Mouse (Mus musculus) thymus, postnatal 0 days (tissue): ENCODE results near the gene Samd9l. TPM values are rescaled to one million over a fixed set of nuclear protein-coding genes. Genes with fewer than 3 reads are reported as not detected.
"Not testable (repeated sequence)": the region's sequence is repeated elsewhere in the genome, so short reads cannot be mapped to it uniquely, and the experiment has no call there.

Source experiments
- DNase-seq: peaks from one replicate; pipeline ENCODE4 v3.0.0-alpha.2; 2015; ENCODE audit warnings: low spot score
- polyA plus RNA-seq: library from polyadenylated mRNA; unstranded; fragments of >200 nt; fragmentation: Nextera tagmentation; extraction: Ambion mirVana; gene quantifications from 2 replicates; pipeline ENCODE4 v1.2.1, GENCODE M21; 2015

Samd9l gene
- polyA plus RNA-seq: 8.5 and 9.9 TPM in 2 replicates

DNA sequence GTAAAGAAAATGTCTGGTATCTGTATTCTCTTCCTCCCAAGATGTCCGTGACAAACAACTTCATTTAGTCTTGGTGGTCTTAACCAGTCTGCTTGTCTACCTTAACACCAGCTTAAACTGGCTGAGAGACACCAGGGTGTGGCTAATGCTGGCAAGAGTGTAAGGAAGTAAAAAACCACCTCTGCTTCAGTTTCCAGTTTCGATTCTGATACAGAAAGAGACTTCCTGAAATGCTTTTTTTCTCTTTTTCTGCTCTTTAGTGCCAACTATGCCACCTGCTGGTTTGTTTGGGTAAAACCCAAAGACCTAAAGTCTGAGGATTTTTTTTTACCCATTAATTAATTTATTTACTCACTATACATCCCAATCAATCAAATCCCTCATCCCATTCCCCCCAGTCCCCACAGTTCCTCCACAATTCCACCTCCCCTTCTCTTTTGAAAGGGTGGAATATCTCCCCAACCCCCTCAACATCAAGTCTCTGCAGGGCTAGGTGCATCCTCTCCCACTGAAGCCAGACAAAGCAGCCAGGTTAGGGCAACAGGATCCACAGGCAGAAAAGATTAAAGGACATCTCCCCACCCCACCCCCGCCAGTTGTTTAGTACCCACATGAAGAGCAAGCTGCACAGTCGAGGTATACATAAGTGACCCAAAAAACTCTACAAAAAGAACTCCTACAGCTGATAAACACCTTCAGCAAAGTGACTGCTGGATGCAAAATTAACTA lies at the start of gene Samd9l:
TSS of gene Samd9l (minus strand) at position 233 of the 729 bp plus-strand sequence.
- DNase-seq: peak; percentile 73

DNA sequence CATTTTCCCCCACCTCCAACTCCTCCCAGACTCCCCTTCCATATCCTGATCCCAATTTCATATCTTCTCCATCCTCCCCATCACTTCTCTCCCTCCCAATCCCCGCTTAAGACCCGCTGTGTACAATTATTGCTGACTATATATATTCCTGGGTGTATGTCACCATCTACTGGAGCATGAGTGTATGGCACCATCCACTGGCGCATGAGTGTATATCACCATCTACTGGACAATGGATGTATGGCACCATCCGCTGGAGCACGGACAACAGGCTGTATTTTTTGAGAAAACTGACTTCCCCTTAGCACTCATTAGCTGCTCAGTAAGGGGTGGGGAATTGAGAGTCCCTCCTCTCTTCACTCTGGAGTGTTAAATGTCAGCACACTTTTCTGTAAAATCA lies 48.0 kb upstream of the Samd9l start:
- DNase-seq: peak; percentile 73

DNA sequence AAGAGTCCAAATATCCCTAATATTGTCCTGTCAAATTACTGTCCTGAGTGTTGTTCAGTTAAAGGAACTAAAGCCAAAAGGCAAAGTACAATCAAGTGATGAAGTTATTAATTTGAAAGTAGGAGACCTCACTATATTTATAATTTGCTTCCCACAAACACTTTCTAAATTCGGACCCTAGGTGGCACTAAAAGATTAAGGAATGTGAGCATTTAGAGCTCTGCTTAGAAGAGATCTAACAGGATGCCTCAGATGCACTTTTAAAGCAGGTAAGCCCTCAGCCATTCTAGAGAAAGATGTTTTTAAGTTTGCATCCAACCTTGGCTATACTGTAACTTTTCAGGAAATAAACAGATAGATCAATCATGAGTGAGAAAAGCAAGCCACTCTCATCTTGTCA lies 44.5 kb upstream of the Samd9l start:
- no peak for DNase-seq

DNA sequence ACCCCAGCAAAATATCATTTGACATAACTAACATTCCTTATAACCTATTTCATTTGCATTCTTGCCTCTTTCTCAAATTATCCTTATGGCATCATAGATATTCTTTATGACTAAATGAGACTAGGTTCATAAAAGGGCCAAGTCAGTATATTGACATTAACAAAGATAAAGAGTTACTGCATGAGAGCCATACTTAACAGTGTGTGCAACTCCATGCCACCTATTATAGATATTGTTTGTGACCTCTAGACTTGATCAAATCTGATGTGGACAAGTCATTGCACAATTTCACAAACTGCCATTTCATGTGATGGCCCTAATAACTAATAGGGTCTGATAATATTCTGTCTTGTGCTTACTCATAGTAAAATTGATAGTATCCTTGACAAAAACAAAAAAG lies 36.7 kb upstream of the Samd9l start:
- DNase-seq: no peak

DNA sequence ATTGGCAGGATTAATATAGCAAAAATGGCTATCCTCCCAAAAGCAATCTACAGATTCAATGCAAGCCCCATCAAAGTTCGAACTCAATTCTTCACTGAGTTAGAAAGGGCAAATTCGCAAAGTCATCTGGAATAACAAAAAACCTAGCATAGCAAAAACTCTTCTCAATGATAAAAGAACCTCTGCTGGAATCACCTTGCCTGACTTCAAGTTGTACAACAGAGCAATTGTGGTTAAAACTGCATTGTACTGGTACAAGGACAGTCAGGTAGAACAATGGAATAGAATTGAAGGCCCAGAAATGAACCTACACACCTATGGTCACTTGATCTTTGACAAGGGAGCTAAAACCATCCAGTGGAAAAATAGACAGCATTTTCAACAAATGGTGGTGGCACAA lies 31.6 kb upstream of the Samd9l start:
- DNase-seq: not testable (repeated sequence)

DNA sequence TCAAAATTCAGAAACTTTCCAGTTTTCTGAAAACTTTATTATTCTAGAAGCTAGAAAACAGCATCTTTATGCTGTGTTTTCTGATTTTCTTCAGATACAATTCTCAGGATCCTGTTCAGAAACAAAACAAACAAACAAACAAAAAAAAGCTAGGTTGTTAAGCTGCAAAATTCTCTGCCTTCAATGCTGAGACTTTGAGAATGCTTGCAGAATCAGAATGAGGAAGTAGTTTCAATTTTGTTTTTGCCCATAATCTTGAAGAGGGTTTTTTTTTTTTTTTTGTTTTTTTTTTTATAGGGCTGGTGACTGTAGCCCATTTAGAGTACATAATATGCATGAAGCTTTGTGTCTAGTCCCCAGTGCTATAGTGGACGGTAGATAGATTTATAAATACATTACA lies 27.7 kb upstream of the Samd9l start:
- no peak for DNase-seq

DNA sequence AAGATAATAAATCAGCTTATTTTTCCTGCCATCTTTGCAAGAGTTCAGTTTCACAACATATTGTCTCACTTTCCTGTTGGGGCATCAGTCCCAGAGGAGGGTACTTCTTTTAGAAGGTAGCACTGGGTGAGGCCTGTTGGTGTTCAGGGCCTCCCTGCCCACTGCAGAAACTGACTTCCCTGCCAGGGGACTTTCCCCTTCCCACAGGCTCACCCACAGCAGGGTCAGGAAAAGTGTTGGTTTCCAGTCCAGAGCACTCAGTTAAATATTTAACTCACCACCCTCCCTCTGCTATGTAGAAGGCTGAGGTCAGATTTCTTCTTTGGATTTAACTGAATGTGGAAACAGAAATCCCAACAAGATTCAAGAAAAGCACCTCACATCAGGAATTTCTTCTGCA lies 26.0 kb upstream of the Samd9l start:
- not testable (repeated sequence) for DNase-seq

DNA sequence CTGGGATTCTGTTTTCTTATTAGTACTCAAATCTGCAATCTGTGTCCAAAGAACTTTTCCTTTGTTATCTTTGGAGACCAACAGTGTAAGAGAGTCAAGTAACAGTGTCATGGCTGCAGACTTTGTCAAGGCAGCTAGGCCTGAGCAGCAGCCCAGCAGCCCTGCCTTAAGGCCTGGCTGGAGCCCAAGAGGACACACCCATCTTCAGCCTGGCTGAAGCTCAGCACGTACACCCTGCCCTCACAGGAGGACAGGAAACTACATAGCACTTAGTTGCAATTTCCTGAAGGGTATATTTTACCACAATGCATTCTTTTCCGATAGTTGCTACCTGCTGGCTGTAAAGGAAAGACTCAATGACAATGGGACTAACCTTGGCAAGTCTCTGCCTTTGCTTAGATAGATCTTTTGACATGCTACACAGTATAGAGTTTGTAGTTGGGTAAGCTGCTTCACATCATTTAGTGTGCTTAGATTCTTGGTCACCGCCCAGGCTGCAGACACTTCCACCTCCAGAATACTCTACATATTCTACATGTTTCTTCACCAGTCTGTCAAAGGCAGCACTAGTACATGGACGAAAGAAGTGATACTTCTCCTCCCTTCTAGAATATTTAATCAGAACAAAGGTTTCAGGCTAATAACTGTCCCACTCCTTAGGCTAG lies 25.4 kb upstream of the Samd9l start:
- DNase-seq: not testable (repeated sequence)

DNA sequence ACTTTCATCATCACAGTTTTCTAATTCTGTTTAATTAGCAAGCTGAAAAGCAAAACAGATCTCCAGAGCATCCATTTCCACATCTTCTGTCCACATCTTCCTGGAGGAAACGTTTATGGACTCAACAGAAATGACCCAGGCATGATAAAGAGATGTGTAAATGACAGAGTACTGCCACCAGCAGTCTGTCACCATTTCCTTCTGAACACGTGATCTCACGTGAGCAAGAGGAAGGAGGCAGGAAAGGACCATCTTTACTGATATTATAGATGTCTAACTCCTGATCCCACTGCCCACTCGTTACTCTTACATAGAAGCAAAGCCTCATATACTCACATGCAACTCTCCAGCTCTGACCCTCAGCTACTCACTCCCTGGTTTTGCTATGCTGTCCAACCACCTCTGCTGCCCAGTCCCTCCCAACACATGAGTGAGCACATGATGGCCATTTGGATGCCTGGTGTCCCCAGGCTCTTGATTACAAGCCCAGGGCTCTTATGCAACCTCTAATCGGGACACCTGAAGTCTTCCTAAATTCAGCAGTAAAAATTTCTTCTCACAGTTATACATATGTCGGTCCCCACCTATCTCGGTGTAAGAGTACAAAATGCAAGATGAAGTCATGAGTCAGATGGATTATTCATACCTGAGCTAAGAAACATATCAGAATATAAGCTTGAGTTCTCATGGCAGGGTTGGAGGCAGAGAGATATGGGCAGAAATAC lies 2.0 kb downstream of the Samd9l start:
- DNase-seq: not testable (repeated sequence)

DNA sequence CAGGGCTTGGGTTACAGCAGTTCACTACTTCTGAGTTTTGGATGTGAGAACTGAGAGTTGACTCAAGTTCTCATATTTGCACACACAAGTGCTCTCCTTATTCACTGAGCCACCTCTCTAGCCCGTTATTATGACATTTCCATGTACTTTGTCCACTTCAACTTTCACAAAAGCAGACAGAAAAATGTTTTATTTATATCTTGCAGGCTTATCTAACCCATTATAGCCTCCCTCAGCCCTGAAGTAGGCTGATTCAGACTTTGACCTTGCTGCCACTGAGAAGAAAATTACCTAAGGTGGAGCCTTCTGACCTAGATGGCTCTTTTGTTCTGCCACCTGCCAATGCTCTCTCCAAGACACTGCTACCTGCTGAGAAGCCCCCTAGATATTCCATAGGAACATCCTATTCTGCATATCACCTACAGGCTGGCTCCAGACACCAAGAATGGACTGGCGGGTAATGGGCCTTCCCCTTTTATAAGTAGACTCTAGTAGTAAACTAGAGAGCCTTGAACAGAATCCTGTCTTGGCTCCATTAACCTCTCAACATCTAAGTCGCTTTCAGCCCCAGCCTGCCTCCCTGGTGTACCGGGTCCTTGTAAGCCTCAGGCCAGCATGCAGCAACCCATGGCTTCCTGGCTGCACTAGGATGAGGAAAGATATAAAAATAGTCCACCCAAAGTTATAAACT lies 3.3 kb downstream of the Samd9l start:
- DNase-seq: not testable (repeated sequence)

DNA sequence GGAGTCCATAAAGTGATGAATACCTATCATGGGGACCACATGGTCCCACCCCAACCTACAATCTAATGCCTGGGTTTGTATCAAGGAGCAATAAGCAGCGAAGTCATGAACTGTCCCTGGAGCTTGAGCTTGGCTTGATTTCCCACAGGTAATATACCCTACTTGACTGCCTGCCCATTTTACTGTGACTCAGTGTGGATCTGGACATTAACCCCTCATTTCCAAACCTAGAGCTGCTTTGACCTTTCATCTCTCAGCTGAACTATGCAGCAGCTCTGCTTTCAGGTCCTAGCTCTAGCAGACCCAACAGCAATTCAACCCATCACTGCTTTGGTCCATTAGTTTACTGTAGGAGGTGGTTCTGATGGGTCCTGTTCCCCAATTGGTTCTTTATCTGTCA lies 9.4 kb downstream of the Samd9l start:
- no peak for DNase-seq

DNA sequence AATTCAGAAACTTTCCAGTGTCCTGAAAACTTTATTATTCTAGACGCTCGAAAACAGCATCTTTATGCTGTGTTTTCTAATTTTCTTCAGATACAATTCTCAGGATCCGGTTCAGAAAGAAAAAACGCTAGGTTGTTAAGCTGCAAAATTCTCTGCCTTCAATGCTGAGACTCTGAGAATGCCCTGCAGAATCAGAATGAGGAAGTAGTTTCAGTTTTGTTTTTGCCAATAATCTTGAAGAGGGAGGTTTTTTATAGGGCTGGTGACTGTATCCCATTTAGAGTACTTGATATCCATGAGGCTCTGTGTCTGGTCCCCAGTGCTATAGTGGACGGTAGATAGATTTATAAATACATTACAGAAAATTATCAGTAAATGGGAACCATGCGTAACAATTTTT lies 12.8 kb downstream of the Samd9l start:
- DNase-seq: no peak

DNA sequence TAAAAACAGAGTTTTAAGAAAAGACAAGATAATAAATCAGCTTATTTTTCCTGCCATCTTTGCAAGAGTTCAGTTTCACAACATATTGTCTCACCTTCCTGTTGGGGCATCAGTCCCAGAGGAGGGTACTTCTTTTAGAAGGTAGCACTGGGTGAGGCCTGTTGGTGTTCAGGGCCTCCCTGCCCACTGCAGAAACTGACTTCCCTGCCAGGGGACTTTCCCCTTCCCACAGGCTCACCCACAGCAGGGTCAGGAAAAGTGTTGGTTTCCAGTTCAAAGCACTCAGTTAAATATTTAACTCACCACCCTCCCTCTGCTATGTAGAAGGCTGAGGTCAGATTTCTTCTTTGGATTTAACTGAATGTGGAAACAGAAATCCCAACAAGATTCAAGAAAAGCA lies 14.6 kb downstream of the Samd9l start:
- DNase-seq: not testable (repeated sequence)

DNA sequence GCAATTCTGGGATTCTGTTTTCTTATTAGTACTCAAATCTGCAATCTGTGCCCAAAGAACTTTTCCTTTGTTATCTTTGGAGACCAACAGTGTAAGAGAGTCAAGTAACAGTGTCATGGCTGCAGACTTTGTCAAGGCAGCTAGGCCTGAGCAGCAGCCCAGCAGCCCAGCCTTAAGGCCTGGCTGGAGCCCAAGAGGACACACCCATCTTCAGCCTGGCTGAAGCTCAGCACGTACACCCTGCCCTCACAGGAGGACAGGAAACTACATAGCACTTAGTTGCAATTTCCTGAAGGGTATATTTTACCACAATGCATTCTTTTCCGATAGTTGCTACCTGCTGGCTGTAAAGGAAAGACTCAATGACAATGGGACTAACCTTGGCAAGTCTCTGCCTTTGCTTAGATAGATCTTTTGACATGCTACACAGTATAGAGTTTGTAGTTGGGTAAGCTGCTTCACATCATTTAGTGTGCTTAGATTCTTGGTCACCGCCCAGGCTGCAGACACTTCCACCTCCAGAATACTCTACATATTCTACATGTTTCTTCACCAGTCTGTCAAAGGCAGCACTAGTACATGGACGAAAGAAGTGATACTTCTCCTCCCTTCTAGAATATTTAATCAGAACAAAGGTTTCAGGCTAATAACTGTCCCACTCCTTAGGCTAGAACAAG lies 15.1 kb downstream of the Samd9l start:
- not testable (repeated sequence) for DNase-seq

DNA sequence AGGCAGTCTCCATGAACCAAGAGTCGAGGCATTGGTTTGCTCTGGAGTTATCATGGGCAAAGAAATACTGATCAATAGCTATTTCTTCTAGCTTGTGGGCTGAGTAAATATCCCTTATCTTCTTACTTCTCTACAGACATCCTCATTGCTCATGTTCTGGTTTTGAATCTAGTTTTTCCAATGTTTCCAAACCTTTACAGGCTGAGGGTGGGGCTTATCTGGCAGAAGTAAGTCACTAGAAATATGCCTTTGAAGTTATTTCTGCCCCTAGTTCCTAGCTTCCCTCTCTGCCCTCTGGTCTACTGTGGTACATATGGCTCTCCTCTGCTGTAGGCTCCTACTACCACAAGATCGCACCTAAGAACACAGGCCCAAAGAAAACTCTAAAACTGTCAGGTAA lies 20.2 kb downstream of the Samd9l start:
- DNase-seq: no peak

DNA sequence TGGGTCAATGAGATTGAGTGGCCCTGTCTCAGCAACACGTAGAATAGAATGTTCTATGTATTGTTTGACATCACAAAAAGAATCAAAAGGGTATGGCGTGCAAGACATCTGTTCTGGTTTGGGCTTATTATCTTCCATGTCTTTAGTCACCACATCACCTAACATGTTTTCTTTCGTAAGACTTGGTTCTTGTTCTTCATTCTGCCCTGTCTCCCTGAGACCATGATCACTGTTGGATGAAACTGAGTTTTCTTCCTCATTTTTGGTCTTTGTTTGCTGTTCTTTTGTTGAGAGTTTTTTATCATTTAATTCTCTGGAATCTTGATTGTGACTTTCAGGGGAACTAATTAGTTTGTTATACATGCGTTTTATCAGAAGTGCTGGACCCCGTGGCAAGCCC lies 22.7 kb downstream of the Samd9l start:
- DNase-seq: no peak

DNA sequence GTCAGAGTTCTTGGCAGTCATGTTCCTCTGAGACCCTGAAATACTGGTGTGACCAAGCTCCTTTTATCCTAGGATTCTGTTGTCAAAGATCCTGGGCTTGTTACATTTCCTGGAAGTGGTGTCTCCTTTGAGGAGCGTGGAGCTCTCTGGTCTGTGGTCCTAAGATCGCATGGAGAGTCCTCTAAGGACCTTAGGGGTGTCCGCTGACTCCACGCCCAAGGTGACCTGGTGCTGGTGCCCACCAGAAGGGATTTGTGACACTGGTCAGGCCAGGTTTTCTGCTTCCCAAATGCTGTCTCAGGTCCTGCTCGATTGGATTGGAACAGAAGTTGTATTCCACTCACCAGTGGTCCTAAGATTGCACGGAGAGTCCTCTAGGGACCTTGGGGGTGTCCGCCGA lies 29.8 kb downstream of the Samd9l start:
- no peak for DNase-seq

DNA sequence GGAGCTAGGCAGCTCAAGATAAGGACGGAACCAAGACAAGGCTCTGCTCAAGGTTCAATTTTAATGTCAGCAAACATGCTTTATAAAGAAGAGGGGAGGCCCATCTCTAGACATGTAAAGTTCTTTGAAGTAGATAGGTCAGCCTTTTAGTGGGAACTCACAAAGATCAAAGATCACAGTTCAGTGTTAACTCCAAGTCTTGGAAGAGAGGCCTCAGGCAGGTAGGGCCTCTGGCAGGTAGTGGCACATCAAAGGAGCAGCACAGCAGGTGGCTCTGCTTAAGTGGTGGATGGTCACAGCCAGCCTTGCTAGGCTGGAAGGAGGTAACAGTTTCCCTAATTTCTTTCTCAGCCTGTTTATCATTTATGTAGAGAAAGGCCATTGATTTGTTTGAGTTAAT lies 33.8 kb downstream of the Samd9l start:
- DNase-seq: not testable (repeated sequence)

DNA sequence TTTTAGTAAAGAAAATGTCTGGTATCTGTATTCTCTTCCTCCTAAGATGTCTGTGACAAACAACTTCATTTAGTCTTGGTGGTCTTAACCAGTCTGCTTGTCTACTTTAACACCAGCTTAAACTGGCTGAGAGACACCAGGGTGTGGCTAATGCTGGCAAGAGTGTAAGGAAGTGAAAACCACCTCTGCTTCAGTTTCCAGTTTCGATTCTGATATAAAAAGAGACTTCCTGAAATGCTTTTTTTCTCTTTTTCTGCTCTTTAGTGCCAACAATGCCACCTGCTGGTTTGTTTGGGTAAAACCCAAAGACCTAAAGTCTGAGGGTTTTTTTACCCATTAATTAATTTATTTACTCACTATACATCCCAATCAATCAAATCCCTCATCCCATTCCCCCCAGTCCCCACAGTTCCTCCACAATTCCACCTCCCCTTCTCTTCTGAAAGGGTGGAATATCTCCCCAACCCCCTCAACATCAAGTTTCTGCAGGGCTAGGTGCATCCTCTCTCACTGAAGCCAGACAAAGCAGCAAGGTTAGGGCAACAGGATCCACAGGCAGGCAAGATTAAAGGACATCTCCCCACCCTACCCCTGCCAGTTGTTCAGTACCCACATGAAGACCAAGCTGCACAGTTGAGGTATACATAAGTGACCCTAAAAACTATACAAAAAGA lies 53.3 kb downstream of the Samd9l start:
- DNase-seq: peak; percentile 71

DNA sequence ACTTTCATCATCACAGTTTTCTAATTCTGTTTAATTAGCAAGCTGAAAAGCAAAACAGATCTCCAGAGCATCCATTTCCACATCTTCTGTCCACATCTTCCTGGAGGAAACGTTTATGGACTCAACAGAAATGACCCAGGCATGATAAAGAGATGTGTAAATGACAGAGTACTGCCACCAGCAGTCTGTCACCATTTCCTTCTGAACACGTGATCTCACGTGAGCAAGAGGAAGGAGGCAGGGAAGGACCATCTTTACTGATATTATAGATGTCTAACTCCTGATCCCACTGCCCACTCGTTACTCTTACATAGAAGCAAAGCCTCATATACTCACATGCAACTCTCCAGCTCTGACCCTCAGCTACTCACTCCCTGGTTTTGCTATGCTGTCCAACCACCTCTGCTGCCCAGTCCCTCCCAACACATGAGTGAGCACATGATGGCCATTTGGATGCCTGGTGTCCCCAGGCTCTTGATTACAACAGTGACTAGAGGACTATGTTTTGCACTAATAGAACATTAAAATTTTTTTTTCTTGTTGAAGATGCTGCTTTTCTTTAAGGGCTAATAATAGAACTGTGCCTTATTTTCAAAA lies 54.2 kb downstream of the Samd9l start:
- DNase-seq: not testable (repeated sequence)
